Mouse (Mus musculus) c-Kit-positive CD71-positive TER-119-negative erythroid progenitor cells, embryonic 14.5 days (primary cell): Measurements from ENCODE around the gene Syt2.

Source experiments
- DNase-seq: peaks from one replicate; pipeline ENCODE4 v3.0.0-alpha.2; 2013; ENCODE audit warnings: low read depth

Syt2 gene

DNA sequence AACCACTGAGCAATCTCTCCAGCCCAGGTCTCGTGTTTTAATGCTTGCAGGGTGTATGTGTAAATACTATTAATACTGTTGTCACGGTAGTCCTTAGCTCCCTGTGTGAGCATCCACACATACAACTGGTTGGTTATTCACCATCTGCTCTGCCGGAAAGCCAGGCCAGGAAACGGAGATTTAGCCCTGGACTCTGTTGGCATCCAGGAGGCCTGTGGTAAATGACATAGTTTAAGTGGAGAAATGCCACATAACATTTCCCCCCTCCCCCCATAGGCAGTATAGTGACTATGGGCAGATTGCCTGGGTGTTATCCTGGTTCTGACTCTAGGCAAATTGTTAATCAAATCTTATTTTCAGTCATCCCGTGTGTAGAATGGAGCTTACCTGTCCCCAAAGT lies 4.3 kb downstream of the Syt2 start:
- no peak for DNase-seq

GRCm38 (mm10) chr1:134651268-134651850 lies 4.9 kb downstream of the Syt2 start:
- no peak for DNase-seq

DNA sequence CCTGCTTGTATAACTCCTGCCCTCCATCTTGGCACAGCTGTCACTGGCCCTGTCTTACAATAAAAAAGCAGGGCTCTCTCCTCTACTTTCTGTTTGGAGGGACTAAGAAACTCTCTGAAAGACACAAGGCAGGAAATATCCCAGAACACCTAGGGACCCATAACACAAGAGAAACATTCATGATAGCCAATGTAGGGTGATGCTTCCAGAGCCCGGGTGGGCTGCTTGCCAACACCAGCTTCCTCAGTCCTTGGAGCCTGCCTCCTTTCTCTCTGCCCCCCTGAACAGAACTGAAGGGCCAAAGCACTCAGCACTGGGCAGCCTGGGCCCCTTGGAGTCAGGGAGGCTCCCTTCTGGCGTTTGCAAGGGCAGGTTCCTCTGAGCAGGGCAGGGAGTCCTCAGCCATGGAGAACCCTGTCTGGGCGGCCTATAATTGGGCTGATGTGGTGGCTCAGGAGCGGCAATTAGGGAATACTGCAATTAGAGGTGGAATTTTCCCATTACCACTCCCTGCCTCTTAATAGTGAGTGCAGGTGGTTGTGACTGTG lies 5.4 kb downstream of the Syt2 start:
- no peak for DNase-seq

DNA sequence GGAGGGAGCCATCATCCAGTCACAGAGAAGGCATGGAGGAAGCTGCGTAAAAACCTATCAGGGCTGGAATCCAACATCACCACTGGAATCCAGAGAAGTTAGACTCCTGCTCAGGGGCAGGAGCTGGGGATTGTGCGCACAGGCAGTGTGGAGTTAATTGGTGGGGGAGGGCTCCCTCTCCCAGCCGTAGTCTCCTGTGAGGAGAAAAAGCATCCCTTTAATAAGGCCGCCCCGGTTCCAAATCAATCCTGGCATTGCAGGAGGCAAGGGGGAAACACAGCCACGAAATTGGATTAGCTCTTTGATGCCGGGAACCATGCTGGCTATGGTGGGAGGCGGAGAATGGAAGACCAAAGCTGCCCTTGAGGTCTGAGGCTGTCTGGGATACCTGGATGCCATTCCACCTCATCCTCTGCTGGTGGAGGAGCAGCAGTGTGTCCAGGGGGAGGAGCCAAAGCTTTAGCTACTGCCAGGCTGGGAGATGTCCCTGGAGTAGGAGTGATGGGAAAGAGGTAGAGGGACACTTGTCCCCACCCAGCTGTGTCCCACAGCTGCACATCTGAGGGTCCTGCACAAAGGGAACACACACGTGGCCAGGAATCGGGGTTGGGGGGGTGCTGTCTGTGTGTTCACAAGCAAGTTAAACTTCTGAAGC lies 7.3 kb downstream of the Syt2 start:
- DNase-seq = no peak

- DNase-seq = no peak
Observed at GRCm38 (mm10) chr1:134658841-134659240, 12.4 kb downstream of the Syt2 start.

- DNase-seq = no peak
Observed at GRCm38 (mm10) chr1:134660163-134660562, 13.7 kb downstream of the Syt2 start.

DNA sequence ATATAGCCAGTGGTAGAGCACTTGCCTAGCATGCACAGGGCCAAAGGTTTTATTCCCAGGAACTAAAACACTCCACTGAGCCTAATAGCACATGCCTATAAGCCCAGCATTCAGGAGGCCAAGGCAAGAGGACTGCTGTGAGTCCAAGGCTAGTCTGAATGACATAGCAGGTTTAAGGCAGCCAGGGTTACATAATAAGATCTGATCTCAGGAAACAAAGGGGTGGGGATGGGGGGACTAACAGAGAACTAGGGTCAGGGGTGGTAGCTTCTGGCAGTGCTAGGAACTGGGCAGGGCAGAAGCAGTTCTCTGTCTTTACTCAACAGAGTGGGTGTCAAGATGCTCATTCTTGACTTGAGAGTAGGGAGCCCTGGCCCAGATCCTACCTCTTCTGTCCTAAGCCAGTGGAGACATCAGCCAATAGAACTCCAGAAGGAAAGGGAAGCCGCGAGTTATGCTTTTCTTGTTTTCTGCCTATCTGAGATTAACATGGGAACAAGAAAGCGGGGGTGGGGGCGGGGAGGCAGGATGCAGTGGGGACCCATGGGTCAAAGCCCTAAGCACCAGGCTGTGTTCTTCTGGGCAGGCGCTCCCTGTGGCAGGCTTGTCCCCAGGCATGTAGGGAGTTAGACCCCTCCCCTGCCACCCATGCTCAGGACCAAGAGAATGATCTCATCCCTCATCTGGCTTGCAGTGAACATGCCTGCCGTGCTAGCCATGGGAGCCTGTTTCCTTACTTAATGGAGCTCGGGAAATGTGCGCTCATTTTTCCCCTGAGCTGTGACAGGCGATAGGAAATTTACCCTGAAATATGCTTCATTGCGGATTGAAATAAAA lies 25.0 kb downstream of the Syt2 start:
- no peak for DNase-seq

GRCm38 (mm10) chr1:134674312-134674711 lies 27.8 kb downstream of the Syt2 start:
- peak; percentile 36 for DNase-seq

- no peak for DNase-seq
Observed at GRCm38 (mm10) chr1:134679445-134679844, 33.0 kb downstream of the Syt2 start.

DNA sequence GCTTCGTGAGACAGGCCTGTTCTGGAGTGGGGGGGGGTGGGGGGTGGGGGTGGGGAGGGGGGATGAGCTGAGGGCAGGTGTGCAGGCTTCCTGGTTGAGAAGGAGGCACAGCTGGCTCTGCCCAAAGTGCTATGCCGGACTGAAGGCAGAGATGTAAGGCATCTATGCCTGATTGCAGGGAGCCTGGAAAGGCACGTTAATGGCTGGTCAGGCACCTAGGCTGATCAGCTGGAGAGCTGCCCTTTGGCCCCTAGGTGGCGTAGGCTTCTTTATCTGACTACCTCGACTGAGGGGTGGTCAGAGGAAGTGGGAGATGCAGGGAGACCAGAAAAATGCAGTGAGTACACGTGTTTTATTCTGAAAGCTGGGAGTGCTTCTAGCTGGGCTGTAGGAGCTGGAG lies 34.1 kb downstream of the Syt2 start:
- DNase-seq = no peak

GRCm38 (mm10) chr1:134682460-134682859 lies 36.0 kb downstream of the Syt2 start:
- no peak for DNase-seq

DNA sequence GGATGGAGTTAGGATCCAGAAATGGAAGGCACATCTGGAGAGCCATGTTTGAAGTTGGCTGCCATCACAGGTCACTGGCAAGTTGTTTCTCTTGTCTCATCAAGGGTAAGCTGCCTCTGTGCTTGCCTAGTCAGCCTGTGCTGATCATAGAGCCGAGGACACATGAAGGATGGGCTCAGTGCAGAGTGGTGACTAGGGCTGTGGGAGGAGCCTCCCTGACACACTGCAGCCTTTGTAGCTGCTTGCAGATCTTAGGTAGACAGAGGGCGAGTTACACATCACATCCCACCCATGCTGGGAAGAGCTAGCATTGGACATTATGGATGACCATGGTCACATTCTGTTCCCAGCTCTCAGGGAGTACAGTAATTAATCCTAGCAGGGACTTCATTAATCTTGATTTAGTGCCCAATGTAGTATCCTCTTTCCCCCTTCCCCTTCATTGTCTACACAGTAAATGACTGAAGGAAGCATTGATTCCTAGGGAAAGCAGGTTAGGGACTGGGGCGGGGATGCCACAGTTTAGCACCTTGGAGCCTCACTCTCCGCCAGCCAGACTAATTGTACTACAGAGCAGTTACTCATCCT lies 40.5 kb downstream of the Syt2 start:
- DNase-seq = no peak

- DNase-seq = no peak
Observed at GRCm38 (mm10) chr1:134696302-134696701, 49.8 kb downstream of the Syt2 start.

DNA sequence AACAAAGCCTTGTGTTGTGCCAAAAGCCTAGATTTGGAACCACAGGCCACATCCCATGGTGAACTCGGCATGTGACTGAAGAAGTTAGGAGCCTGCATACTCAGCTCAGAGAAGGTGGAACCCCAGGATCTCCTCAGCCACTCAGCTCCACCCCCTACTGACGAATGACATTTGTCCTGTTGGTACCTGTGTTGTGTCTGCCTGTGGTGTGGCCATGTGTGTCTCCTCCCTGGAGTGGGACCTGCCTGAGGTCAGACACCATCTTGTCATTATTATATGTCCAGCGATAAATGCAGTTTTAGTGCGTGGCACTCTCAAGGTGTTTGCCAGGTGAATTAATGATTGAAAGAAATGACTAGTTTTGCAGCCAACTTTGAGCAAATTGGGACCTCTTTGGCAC lies 50.6 kb downstream of the Syt2 start:
- no peak for DNase-seq

DNA sequence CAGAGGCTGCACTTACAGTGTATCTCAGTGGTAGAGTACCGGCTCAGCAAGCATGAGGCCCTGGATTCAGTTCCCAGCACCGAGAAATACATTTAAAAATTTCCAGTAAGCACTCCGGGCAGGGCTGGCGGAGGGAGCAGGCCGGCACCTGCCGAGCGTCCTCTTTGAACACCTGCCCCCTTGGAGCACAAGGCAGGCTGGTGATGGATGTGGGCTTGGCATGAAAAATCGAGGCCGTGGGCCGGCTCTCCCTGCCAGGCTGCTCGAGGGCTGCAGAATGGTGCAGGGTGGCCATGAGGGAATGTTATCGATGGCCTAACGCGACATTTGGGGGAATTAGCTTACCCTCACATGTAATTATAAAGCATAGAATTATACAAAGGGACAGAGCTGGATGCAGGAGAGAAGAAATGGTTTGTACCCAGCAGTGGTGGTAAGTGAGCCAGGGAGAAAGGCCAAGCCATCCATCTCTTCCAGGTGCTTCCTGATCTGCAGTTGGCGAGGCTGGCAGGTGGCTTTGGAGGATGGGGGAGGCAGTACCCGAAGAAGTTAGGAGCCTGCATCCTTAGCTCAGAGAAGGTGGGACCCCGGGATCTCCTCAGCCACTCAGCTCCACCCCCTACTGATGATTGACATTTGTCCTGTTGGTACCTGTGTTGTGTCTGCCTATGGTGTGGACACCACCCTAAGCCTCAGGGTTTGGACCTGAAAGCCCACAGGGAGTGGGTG lies 51.2 kb downstream of the Syt2 start:
- DNase-seq = no peak

DNA sequence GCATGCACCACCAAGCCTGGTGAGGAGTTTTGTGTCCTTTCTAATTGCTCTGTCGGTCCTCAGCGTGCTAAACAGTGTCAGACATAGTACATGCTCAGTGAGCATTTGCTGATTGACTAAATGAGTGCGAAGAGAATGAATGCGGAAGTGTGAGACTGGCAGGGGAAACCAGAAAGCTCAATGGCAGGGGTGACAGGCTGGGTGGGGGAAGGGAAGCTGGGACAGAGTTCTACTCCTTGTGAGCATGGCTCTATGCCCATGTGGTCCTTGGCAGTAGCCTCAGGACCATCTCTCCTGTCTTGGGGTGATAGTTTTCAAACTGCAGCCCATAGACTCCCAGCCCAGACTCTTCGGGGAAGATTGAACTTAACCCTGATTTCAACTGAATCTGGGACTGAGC lies 52.0 kb downstream of the Syt2 start:
- no peak for DNase-seq

DNA sequence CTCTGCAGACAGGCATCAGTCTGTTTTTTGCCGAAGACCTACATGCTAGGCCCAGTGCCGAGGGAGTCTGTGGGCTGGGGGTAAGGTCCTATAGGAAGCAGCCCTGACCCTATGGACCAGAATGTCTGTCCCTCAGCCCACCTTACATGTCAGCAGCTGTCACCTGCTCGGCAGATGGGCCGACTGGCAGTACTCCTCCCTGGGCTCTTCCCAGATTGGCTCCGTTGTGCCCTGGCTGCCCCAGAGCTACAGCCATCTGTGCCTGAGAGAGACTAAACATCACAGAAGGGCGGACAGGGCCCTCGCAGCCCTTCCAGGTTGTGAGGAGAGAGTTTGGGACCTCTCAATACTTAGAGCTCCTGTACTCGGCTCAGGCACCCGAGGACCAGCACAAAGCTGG lies 52.9 kb downstream of the Syt2 start:
- DNase-seq = no peak

GRCm38 (mm10) chr1:134700151-134700550 lies 53.7 kb downstream of the Syt2 start:
- DNase-seq = no peak

GRCm38 (mm10) chr1:134700634-134701033 lies 54.2 kb downstream of the Syt2 start:
- DNase-seq = no peak

- no peak for DNase-seq
Observed at GRCm38 (mm10) chr1:134701191-134701590, 54.7 kb downstream of the Syt2 start.

GRCm38 (mm10) chr1:134703232-134703631 lies 56.8 kb downstream of the Syt2 start:
- no peak for DNase-seq
